Mouse (Mus musculus) embryonic fibroblast, embryonic 13.5 days (primary cell): ENCODE results near the gene Mup3. TPM values are rescaled to one million over a fixed set of nuclear protein-coding genes. Genes with fewer than 3 reads are reported as not detected.
"Not testable (repeated sequence)": the region's sequence is repeated elsewhere in the genome, so short reads cannot be mapped to it uniquely, and the experiment has no call there.

Experiments
- H3K27ac ChIP-seq: 2 replicates; pipeline ENCODE4 v1.5.1; 2012; ENCODE audit warnings: low read length, control low read depth, inconsistent platforms; ENCODE audit not compliant: insufficient read depth
- H3K4me1 ChIP-seq: 2 replicates; pipeline ENCODE4 v1.6.1; 2011; ENCODE audit warnings: low read length; ENCODE audit not compliant: control insufficient read depth, insufficient read depth
- H3K4me3 ChIP-seq: 2 replicates; pipeline ENCODE4 v1.5.1; 2011; ENCODE audit warnings: mild to moderate bottlenecking, control low read depth, low read length; ENCODE audit not compliant: insufficient read depth
- CTCF ChIP-seq: IDR thresholded peaks from 2 replicates; pipeline ENCODE4 v1.5.1; 2011; ENCODE audit warnings: mild to moderate bottlenecking, control low read depth, low read length, moderate library complexity, borderline replicate concordance; ENCODE audit not compliant: insufficient read depth
- POLR2A ChIP-seq: IDR thresholded peaks from 2 replicates; pipeline ENCODE4 v1.6.1; 2011; ENCODE audit warnings: low read depth, mild to moderate bottlenecking, control low read depth, low read length, moderate library complexity
- polyA plus RNA-seq: library from polyadenylated mRNA; stranded (reverse); fragments of >200 nt; gene quantifications from 2 replicates; pipeline ENCODE4 v1.2.4, GENCODE M21; 2011; ENCODE audit warnings: low read depth; ENCODE audit not compliant: missing spikeins, insufficient read length

The Mup3 gene
- not detected in 2 replicates for polyA plus RNA-seq

DNA sequence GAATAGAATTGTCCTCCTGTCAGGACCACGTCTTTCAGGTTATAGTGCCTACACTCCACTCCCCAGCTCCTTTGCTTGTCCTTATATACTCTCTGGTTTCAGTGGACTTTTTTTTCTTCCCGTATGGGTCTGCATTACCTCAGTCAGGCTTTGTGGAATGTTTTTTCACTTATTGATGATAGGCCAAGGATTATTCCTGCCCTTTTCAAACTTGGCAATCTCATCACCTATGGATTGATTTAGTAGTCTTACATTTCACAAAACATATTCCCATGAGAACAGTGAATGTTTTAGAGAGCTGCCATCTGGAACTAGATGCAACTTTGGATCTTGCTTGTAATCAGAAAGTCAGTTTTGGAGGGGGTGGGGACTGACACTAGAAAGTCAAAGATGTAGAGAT, at the start of gene Mup3:
TSS of gene Mup3 (minus strand) at position 102 of the 400 bp plus-strand sequence.
- H3K4me3 ChIP-seq, result no peak within 1 kb of the TSS
- H3K27ac ChIP-seq, result no peak within 1 kb of the TSS
- H3K4me1 ChIP-seq, result no peaks in the 10 kb centered on the region
- TF ChIP-seq POLR2A (no peak), CTCF (no peak)

DNA sequence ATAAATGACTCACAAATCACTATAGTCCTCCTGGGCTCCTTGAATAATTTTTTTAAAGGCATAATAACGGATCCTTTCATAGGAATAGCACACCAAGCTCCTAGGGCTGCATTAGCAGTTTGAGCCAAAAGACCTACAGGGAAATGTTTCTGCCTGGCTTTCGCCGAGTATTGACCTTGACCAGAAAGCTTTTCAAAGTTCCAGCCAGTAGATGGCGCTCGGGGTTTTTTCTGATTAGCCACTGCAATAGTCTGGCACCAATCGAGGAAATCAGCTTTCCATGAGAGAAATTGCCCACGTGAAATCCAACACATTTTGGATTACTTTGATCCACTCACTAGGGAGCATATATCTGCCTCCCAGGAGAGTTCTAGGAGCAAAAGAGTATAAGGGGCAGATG, 46.6 kb upstream of the Mup3 start:
- H3K4me3 ChIP-seq, result no peak overlapping the region
- no peak for TF ChIP-seq POLR2A
- no peak for TF ChIP-seq CTCF

DNA sequence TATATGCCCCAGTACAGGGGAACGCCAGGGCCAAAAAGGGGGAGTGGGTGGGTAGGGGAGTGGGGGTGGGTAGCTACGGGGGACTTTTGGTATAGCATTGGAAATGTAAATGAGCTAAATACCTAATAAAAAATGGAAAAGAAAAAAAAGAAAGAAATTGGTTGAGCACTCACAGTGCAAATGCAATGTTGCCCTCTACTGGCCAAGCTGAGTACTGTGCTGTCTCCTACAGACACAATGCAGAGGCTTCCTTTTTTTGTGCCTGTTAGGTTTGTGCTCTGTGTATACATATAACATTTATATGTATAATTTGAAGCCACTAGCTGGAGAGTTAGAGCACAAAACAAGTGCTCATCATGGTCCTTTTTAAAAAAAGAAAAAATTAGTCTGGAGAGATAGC, 16.2 kb upstream of the Mup3 start:
- TF ChIP-seq CTCF, result 0 out of 2 replicates have a peak, but pooled peaks have one; percentile 20
- not testable (repeated sequence) for H3K4me1 ChIP-seq, H3K4me3 ChIP-seq, H3K27ac ChIP-seq

More for the DNA sequence above, 46.6 kb upstream of the Mup3 start:
- H3K4me1 ChIP-seq, result no peaks in the 10 kb centered on the region
- H3K27ac ChIP-seq, result no peak overlapping the region

DNA sequence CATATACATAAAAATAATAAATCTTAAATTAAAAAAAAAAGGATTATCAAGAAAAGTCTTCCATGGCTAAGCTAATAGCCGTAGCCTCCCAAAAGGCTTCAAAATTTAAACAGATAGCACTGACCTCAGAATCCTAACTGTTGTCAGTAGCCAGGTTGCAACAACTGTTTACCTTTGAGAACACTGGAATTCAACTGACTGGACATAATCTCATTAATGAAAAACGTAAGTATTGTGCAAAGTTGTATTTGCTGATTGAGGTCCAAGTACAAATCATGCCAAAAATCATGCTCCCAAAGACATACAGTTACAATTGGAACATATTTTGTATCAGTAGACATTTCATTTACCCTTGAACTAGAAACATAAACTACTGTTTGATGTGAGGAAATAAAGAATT, 811 bp upstream of the Mup3 start:
- no peaks in the 10 kb centered on the region for H3K4me1 ChIP-seq
- no peak for TF ChIP-seq POLR2A
- TF ChIP-seq CTCF, result no peak
- no peak overlapping the region for H3K4me3 ChIP-seq
- H3K27ac ChIP-seq, result no peak overlapping the region

DNA sequence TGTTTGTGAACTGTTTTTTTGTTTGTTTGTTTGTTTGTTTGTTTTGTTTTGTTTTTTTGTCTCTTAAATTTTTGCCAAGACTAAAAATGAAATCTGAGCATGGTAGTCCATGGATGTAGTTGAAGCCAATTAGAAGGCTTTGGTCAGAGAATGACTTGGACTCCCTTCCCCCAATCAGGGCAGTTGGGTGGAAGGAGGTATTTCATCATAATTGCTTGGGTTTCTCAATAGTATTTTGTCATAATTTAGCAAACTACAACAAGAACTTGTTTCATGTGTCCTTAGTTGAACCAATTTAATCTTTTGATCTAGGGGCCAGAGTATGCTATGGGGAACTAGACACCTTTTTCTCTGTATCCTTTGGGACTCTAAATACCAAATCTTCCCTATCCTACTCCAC, 4.4 kb downstream of the Mup3 start:
- no peak overlapping the region for H3K27ac ChIP-seq
- no peak overlapping the region for H3K4me3 ChIP-seq
- H3K4me1 ChIP-seq, result no peaks in the 10 kb centered on the region
- TF ChIP-seq CTCF, result no peak
- TF ChIP-seq POLR2A, result no peak

GRCm38 (mm10) chr4:62075126-62075525, 12.0 kb downstream of the Mup3 start:
- Histone ChIP-seq H3K4me3 (no peak overlapping the region), H3K4me1 (no peaks in the 10 kb centered on the region), H3K27ac (no peak overlapping the region)
- no peak for TF ChIP-seq CTCF
- TF ChIP-seq POLR2A, result no peak

DNA sequence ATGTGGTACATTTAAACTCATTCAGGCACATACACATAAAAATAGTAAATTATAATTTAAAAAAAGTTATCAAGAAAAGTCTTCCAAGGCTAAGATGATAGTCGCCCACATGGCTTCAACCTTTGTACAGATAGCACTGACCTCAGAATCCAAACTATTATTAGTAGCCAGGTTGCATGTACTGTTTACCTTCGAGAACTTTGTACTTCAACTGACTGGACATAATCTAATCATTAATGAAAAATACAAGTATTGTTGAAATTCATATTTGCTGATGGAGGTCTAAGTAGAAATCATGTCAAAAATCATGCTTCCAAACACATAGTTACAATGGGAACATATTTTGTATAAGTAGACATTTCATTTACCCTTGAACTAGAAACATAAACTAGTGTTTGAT, 32.4 kb downstream of the Mup3 start:
- not testable (repeated sequence) for H3K4me3 ChIP-seq, H3K27ac ChIP-seq, H3K4me1 ChIP-seq

DNA sequence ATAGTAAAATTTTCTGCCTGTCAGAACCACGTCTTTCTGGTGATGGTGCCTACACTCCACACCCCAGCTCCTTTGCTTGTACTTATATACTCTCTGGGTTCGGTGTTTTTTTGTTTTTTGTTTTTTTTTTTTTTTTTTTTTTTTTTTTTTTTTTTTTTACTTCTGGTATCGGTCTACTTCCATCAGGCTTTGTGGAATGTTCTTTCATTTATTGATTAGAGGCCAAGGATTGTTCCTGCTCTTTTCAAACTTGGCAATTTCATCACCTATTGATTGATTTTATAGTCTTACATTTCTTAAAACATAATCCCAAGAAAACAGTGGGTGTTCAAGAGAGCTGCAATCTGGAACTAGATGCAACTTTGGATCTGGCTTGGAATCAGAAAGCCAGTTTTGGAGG, 33.1 kb downstream of the Mup3 start, which contains the start of gene Mup20:
TSS of gene Mup20 (minus strand) at position 101 of the 400 bp plus-strand sequence.
- not testable (repeated sequence) for H3K27ac ChIP-seq, H3K4me3 ChIP-seq, H3K4me1 ChIP-seq

Other genes starting within 250 kb of the Mup3 start
- gene Mup20, start 33.2 kb downstream of the Mup3 start, polyA plus RNA-seq, result not detected in 2 replicates
- not detected in 2 replicates for gene Mup21, start 63.5 kb upstream of the Mup3 start, polyA plus RNA-seq
- 10.9 and 12.7 TPM in 2 replicates for gene Zfp37, start 143.7 kb upstream of the Mup3 start, polyA plus RNA-seq
- 10.4 and 13.9 TPM in 2 replicates for gene Slc31a2, start 175.2 kb upstream of the Mup3 start, polyA plus RNA-seq